Mouse (Mus musculus) embryonic fibroblast, embryonic 13.5 days (primary cell): ENCODE measurements around the gene Zfp574.

Experiments
- CTCF ChIP-seq: IDR thresholded peaks from 2 replicates; pipeline ENCODE4 v1.5.1; 2011; ENCODE audit warnings: mild to moderate bottlenecking, control low read depth, low read length, moderate library complexity, borderline replicate concordance; ENCODE audit not compliant: insufficient read depth
- POLR2A ChIP-seq: IDR thresholded peaks from 2 replicates; pipeline ENCODE4 v1.6.1; 2011; ENCODE audit warnings: low read depth, mild to moderate bottlenecking, control low read depth, low read length, moderate library complexity

GRCm38 (mm10) chr7:25049295-25049930, 23.0 kb upstream of the Zfp574 start:
- TF ChIP-seq CTCF, result no peak
- no peak for TF ChIP-seq POLR2A
